Mouse (Mus musculus) layer of hippocampus, adult 8-10 months (tissue): ENCODE results near the gene Nav1. TPM values are rescaled to one million over a fixed set of nuclear protein-coding genes. Genes with fewer than 3 reads are reported as not detected.

Experiments
- microRNA-seq, 2 experiments: library from miRNA; unstranded; fragments of <30 nt; microRNA quantifications; one replicate each; pipeline ENCODE4 v1.2.0; 2022
- total RNA-seq, 4 experiments: library from RNA; stranded (reverse); gene quantifications; 2 replicates each; pipeline ENCODE4 v1.2.4; 2022

Nav1 gene
- total RNA-seq, 4 experiments from 2014 or later = 55.8 to 63.3 (median 59.9) TPM

Small RNA genes lying within 50 kb of the gene (microRNA-seq; reads per million reads assigned to microRNA genes)
- 3.3 to 4.8 reads per million in 2 experiments for gene Mir1231

Other genes starting within 250 kb of the Nav1 start
- gene Shisa4, start 232.1 kb downstream of the Nav1 start, total RNA-seq = 100 to 1,000 TPM; 108 to 137 (median 121) TPM
- gene Ipo9, start 176.8 kb downstream of the Nav1 start, total RNA-seq = 100 to 1,000 TPM; 129 to 175 (median 174) TPM
- 100 to 1,000 TPM; 242 to 284 (median 250) TPM for gene Csrp1, start 112.8 kb upstream of the Nav1 start, total RNA-seq
- 10 to 100 TPM; 12.4 to 15.9 (median 15.0) TPM for gene Phlda3, start 158.8 kb upstream of the Nav1 start, total RNA-seq
- gene Tnni1, start 172.1 kb upstream of the Nav1 start, total RNA-seq = 1 to 10 TPM; 1.5 to 4.1 (median 2.9) TPM
- 1 to 10 TPM; 1.0 to 2.0 (median 1.0) TPM for gene Lad1, start 211.3 kb upstream of the Nav1 start, total RNA-seq
- 1 to 10 TPM; 2.7 to 6.2 (median 3.1) TPM for gene Tnnt2, start 229.1 kb upstream of the Nav1 start, total RNA-seq